Mouse (Mus musculus) layer of hippocampus, postnatal 25 days (tissue): Measurements from ENCODE around the gene Olfr960. TPM values are rescaled to one million over a fixed set of nuclear protein-coding genes. Genes with fewer than 3 reads are reported as not detected.

ENCODE experiments used
- DNase-seq, 2 experiments: peaks; one replicate each; pipeline ENCODE4 v3.0.0; 2022; ENCODE audit warnings: mixed read lengths in 2 of 2, low spot score in 1 of 2; ENCODE audit errors: extremely low spot score in 1 of 2
- total RNA-seq, 2 experiments: library from RNA; stranded (reverse); gene quantifications; 2 replicates each; pipeline ENCODE4 v1.2.3; 2021

Gene Olfr960
- not detected for total RNA-seq

GRCm38 (mm10) chr9:39621073-39621472, at the start of gene Olfr960:
Gene Olfr960 (plus strand): TSS chr9:39621373.
- no peak for DNase-seq

DNA sequence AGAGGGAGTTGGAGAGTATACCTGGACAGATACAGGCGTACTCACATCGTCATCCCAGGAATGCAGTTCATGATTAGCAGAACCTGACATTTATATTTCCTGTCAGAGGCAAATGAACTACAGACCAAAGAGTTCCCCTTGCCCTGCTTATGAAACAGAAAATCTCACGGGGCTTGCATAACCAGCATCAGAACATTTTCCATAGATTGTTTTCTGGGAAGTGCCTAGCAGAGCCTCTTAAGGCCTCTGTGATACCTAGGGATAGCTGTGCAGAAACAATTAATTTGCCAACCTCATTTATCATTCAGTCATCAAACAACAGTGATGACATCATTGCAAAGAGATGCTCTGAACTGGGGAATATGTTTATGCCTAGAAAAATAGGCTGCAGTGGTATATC, 45.7 kb upstream of the Olfr960 start, which contains the start of gene Olfr959:
Olfr959 (minus strand) TSS at position 101 of the 400 bp plus-strand sequence.
- DNase-seq = no peak

- DNase-seq = no peak
These were observed 44.1 kb upstream of the Olfr960 start for GRCm38 (mm10) chr9:39577050-39577449.

GRCm38 (mm10) chr9:39602536-39603332, 18.4 kb upstream of the Olfr960 start:
- DNase-seq = peak; percentile 15 to 20

DNA sequence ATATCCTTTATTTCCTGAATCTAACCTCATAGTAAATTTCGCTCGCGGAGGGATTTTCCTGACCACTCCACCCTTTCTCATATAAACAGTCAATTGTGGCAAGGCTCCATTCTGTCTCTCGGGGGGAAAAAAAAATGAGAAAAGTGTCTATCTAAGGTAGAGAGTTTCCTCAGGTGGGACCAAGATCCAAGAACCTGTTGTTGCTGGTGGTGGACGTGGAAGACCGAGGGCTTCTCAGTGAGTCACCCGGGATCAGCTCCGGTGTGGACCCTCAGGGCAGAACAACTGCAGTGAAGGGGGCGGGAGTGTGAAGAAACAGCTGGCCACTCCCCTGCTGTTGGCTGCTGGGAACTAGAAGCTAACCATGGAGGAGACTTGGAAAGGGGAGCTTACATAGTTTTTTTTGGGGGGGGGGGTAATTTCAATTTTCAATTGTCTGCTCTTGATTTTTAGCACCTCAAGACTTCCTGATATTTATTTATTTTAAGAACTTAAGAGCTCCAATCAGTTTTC, 17.8 kb upstream of the Olfr960 start:
- no peak for DNase-seq

GRCm38 (mm10) chr9:39603999-39604453, 17.1 kb upstream of the Olfr960 start, which contains the start of gene AW551984:
Gene AW551984 (minus strand): TSS chr9:39604403.
- DNase-seq = peak in 1 of 2 experiments; percentile 8

GRCm38 (mm10) chr9:39608497-39608896, 12.7 kb upstream of the Olfr960 start:
- no peak for DNase-seq

DNA sequence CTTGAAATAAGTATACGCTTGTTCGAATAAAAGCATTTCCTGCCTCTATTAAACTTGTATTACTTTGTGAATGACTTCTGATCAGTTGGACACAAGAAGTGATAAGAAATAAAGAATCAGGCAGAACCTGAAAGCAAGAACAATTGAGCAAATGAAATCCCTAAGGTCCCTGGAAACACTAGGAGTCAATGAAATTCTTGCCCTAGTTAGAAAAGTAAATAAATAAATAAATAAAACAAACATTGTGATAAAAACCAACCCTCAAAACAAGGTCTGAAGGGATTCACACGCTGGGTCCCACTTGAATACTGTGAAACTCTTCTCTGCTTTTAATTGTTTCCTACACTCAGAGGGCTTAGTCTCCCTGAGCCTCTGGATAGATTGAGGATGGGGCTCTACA, 10.8 kb upstream of the Olfr960 start, which contains the start of gene Olfr148:
Olfr148 (plus strand) TSS at position 301 of the 400 bp plus-strand sequence.
- no peak for DNase-seq

DNA sequence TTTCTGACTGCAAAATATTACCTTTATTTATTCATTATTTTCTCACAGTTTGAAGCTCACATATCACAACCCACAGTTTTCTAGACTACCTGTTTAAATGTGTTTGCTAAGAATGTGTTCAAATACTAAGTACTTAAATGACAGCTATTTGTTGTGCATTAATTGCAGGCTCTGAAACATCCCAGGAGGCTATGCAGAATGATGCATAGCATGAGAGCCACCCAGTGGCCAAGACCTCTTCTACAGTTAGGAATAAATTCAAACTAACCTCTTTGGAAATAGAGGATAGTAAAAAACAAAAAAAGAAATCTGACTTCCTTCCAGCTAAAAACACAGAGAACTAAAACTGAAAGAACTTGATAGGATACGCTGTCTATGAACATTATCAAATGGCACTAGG, 9.2 kb upstream of the Olfr960 start:
- peak in 1 of 2 experiments; percentile 37 for DNase-seq

GRCm38 (mm10) chr9:39623783-39624182, 2.6 kb downstream of the Olfr960 start:
- DNase-seq = no peak

- DNase-seq = no peak
These were observed 3.5 kb downstream of the Olfr960 start for GRCm38 (mm10) chr9:39624711-39625110.

GRCm38 (mm10) chr9:39629069-39629468, 7.9 kb downstream of the Olfr960 start:
- no peak for DNase-seq

DNA sequence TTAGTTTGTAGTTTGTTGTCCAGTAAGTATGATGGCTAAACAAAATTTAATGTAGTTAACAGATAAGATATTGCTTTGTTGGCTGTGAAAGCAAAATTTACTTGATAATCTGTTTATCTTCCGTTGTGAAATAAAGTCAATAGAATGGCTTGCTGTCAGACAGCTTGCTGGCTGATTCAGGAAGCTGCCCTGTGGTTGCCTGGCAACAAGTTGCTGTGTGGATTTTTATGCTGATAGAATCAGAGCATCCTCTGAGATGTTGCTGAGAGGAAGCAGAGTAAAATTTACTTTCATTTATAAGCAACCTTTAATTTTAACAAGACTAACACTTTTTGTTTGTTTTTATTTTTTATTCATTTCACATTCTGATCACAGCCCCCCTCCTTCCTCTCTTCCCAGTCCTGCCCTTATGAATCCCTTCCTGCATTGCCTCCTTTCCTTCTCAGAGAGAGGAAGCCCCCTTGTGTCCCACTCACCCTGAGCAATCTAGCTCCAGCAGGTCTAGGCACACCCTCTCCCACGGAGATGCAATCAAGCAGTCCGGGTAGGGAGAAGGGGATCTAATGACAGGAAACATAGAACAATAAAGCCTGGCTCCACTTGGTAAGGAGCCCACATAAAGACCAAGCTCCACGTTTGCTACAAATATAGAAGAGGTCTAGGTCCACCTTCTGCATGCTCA, 12.9 kb downstream of the Olfr960 start:
- DNase-seq = peak in 1 of 2 experiments; percentile 13

DNA sequence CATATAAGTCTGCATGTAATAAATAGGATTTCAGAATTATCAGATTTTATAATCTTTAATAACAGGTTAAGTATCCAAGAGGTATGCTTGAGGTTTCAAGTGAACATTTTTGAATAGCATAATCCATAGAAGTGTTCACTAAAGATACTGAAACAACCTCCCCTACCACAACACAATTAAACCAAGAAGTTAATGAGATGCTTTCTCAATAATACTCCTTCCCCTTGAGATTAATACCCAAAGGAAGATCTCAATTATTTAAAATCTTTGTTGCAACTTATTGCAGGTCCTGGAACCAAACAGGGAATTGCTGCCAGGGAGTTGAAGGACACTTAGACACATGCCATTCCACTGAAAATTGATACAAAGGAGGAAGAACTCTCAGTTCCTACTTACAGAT, 23.6 kb downstream of the Olfr960 start, which contains the start of gene Olfr961:
Olfr961 (plus strand) TSS at position 301 of the 400 bp plus-strand sequence.
- no peak for DNase-seq

- no peak for DNase-seq
These were observed 26.2 kb downstream of the Olfr960 start for GRCm38 (mm10) chr9:39647382-39647781.

- no peak for DNase-seq
These were observed 33.7 kb downstream of the Olfr960 start for GRCm38 (mm10) chr9:39654756-39655396.

DNA sequence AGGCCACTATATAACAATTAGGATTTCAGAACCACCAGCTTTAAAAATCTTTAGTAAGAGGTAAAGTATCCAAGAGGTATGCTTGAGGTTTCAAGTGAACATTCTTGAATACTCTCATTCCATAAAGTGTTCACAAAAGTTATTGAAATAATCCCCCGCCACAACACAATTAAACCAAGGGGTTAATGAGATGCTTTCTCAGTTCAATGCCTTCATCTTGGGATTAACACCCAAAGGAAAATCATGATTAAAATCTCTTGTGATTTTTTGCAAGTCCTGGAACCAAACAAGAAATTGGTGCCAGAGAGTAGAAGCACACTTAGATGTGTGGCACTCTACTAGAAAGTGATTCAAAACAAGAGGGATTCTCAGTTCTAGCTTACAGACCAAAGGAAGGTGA, 45.7 kb downstream of the Olfr960 start, which contains the start of gene Olfr963:
Olfr963 (plus strand) TSS at position 301 of the 400 bp plus-strand sequence.
- no peak for DNase-seq

- no peak for DNase-seq
These were observed 48.5 kb downstream of the Olfr960 start for GRCm38 (mm10) chr9:39669723-39670122.
